Mouse (Mus musculus) gastrocnemius, adult 18-20 months (tissue): ENCODE data around the gene Tbc1d20. TPM values are rescaled to one million over a fixed set of nuclear protein-coding genes. Genes with fewer than 3 reads are reported as not detected.

Source experiments
- DNase-seq: peaks from one replicate; pipeline ENCODE4 v3.0.0; 2021; ENCODE audit warnings: low spot score
- total RNA-seq, 2 experiments: library from RNA; stranded (reverse); gene quantifications; 2 replicates each; pipeline ENCODE4 v1.2.3; 2021

Gene Tbc1d20
- total RNA-seq, 2 experiments from 2014 or later, result 18.6 to 25.1 TPM

DNA sequence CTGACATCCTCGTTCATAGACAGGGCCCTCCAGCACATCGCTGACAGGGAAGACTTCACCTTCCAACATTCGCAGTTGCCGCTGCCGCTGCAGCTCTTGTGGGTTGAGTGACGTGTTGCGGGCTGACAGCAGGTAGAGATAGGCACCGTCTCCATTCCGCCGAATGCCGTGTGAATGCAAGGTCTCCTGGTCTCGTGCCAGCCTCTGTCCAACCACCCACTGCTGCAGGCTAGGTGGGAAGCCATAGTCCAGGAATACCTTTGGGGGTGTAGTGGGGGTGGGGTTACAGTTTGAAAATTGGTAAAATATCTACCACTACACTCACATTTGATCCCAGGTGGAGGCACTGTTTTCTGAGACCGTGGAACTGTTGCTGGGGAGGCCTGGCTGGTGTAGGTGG, 32.5 kb downstream of the Tbc1d20 start:
- no peak for DNase-seq

DNA sequence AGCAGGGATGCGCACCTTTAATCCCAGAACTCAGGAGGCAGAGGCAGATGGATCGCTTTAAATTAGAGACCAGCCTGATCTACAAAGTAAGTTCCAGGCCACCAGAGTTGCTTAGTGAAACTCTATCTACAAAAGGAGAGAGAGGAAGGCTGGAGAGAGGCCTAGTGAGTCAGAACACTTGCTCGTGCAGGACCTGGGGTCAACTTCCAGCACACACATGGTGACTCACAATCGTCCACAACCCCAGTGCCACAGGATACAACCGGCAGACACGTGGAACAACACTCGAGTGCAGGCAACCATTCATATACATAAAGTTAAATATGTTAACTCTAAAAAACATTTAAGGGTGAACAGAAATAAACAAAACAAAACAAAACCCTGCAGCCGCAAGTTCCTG, 33.0 kb downstream of the Tbc1d20 start:
- no peak for DNase-seq

DNA sequence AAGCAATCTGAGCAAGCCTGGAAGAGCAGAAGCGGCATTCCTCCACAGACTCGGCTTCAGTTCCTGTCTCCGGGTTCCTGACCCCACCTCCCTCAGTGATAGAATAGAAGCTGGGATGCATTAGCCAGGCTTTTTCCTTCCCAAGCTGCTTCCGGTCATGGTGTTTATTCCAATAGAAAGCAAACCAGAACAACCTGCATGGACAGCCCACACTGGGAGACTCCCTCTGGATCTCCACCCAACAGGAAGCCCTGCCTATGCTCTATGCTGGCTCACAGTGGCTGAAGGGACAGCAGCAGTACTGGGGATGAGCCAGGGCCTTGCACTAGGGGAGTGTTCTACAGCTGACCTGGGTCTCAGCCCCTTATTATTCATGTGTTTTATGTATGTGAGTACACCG, 34.4 kb downstream of the Tbc1d20 start:
- DNase-seq, result no peak

DNA sequence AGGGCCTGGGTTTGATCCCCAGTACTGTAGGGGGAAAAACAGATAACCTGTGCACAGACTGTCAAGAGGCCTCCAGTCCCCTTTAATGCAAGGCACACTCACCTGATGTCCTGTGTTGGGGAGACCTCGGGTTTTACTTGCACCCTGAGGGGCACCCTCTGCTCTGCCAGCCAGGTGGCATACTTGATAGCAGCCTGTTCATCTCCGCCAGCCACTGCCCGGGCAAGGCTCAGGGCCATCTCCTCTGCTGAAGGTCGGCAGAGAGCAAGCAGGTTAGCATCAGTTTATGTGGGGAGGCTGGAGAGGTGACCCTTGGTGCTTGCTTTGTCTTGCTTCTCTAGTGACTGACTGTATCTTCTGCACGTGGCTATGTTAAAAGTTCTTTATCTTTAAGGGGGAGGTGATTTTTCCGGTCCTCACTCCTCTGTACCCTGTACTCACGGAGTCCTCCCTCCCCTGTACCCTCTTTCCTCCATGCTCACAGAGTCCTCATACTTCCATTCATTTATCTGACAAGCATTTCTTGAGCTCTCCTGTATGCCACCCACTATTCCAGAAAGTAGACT, 37.3 kb downstream of the Tbc1d20 start:
- no peak for DNase-seq

DNA sequence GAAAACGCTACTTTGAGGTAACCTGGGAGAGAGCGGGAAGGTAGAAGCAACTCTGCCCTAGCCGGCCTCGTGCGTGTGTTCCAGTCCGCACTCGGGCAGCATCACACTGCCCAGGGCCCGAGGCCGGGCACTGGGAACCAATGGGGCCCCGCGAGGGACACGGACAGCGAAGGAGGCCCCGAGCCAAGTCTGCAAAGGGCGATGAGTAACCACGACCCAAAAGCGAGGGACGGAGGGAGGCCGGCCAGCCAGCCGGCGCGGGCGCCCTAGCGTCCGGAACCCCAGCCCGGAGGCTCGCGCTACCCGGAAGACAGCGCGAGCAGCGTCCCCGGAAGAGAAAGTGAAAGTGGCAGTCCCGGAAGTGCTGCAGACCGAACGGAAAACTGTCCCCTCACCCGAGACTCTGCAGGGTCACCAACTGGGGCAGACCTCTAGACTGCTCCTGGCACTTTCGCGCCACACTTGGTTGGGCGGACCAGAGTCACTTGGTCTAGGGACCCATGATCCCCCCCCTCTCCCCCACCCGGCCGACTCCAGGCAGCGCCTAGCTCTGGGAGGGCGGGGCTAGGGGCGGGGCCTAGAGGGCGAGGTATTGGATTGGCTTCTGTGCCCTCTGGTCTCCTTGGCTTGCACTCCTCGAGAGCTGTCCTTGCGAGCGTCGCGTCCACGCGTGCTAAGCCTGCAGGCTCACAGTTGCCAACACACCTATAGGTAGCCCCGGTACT, 38.6 kb downstream of the Tbc1d20 start, which contains the start of gene Rbck1:
Rbck1 (minus strand) TSS at position 553 of the 725 bp plus-strand sequence.
- DNase-seq, result peak; percentile 91

DNA sequence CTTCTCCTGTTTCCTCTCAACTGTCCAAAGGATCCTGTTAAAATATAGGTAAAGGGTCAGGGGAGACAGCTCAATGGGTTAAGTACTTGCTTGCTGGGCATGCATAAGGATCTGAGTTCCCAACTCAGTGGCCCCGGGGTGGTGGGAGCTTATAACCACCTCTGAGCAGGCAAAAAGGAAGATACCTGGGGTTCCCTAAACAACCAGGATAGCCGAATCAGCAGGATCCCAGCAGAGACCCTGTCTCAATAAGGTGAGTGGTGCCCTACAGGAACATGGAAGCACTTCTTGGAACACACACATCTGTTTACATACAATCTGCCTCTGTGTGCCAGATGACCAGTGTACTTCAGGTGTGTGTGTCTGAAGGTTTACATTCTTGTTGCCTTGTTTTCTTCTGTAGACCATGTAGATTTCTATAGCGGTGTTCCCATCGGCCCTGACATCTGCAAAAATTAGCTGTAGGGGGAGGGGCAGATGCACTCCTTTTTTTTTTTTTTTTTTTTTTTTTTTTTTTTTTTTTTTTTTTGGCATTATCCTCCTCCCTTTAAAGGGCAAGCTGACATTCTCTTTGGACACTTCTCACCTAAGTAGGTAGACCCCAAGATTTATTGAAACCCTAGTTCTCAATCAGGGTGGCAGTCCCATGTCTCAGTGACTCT, 39.8 kb downstream of the Tbc1d20 start:
- DNase-seq, result no peak

DNA sequence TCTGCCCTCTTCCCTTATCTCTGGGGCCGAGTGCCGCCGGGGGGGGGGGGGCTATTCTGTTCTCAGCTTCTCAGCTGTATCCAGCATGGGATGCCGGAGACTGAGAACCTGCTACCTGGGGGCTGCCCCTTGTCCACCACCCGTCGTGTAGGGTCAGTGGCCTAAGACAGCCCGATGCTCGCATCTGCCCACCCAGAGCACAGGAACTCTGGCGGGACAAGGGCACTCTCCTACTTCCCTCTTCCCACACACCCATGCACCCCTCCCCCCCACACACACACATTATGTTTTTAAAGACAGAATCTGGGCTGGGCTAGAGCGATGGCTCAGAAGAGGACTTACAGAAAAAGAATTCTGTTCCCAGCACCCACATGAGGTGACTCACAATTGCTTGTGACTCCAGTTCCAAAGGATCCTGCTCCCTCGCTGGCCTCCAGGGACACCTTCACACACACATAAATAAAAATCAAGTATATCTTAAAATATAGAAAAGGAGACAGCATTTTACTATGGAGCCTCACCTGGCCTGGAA, 41.7 kb downstream of the Tbc1d20 start:
- no peak for DNase-seq

DNA sequence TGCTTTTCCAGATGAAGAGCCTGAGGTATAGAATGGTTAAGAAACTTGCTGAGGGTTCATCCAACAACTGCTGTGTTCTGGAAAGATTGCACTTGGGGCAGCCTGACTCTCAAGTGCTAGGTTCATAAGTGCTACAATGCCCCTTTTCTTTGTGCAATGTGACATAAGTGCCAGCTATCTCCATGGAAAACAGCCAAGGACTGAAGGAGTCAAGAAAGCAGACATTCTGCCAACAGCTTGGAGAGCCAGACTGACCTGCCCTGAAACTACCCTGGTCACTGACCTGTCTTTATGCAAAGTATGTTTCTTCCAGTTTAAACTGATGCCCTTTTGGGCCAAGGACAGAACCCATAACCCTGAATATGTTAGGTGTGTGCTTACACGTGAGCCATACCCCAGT, 43.2 kb downstream of the Tbc1d20 start:
- no peak for DNase-seq

DNA sequence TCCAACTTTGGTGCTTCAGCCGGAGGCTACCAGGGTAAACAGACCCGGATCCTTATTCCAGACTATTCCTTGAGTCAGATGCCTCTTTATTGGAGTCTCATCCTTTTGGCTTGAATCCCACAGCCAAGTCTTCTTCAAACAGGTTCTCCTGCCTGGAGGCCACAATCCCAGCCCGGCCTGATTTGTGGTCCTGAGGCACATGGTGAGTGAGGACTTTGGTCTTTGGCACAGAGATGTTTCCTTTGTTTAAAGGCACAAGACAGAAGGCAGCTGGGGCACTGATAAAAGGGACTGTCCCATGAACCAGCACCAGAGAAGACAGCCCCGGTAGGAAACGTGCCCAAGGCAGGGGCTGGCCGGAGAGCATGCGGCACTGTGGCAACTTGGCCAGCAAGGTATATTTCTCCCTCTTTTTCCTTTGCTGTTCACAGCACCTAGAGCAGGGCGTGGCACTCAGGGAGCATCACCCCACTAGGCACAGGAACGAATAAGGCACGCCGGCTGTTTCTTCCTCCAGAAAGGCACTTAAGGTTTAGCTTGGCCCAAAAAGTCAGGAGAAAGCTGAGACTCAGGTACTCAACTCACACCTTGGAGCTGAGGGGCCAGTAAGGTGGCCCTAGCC, 44.1 kb downstream of the Tbc1d20 start:
- no peak for DNase-seq

DNA sequence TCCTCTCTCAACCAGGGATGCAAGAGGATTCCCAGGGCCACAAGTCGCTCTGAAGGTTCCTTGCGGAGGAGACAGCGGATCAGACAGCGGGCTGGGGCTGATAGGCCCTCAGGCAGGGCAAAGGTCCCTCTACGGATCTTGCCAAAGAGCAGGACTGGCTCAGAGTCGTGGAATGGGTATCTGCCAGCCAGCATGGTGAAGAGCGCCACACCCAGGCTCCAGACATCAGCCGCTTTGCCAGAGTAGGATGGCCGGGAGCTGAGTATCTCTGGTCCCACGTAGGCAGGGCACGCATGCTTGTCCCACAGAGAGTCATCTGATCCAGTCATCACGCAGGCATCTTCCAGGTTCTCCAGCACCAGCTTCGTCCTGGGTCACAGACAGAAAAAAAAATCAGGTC, 44.7 kb downstream of the Tbc1d20 start:
- DNase-seq, result no peak

DNA sequence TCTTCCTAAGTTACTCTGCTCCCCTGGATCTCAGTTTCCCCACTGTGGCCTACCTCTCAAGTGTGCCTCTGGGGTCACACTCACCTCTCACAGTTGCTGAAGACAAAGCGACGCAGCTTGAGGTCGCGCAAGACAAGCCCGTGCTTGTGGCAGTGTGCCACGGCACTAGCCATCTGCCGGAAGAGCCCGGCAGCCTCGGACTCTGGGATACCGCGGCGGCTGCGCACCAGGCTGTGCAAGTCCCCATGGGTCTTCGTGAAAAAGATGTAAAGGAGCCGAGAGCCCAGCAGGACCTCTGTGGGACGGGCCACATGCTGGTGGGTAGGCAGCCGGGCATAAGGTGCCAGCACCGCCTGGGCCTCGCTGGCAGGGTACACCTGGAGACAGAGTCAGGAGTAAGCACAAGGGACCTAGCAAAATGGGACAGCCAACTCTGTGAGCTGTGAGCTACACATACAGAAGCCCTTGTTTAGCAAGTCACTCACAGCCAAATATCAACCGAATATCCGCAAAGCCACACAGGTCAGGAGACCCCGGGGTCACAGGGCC, 46.1 kb downstream of the Tbc1d20 start:
- DNase-seq, result no peak

DNA sequence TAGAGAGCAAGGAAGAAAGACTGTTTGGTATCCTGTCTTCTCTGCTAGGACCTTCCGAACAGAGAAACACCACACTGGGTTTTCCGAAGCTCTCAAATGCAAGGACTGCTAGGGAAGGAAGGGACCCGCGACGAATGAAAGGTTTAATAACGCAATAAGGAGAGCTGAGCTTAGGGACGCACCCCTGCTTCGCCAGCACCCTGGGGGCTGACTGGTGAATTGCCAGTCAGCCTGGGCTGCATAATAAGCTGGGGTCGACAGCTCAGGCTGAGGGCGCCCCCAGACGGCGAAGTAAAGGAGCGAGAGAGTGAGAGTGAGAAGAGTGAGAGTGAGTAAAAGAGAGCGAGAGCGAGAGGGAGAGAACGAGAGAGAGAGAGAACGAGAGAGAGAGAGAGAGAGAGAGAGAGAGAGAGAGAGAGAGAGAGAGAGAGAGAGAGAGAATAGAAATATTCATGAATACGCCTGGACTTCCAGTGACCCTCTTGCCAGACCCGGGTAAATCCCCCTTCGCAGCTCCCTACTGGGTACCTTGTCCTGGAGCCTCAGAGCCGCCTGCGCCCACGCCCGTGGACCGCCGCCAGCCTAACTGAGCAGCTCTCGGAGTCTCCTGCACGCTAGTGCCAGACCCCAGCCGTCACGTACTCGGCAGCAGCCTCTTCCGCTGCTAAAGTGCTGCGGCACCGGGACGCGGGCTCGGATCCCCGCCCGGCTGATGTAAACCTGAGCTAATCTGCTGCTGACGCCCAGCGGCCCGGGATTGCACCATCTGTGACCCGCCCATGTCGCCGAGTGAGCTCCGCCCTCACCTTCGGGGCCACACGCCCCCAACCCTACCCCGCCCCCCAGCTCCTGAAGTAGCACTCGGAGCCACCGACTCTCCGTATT, 49.9 kb downstream of the Tbc1d20 start, which contains the start of gene Trib3:
Trib3 (minus strand) TSS at position 704 of the 885 bp plus-strand sequence.
- peak; percentile 72 for DNase-seq

DNA sequence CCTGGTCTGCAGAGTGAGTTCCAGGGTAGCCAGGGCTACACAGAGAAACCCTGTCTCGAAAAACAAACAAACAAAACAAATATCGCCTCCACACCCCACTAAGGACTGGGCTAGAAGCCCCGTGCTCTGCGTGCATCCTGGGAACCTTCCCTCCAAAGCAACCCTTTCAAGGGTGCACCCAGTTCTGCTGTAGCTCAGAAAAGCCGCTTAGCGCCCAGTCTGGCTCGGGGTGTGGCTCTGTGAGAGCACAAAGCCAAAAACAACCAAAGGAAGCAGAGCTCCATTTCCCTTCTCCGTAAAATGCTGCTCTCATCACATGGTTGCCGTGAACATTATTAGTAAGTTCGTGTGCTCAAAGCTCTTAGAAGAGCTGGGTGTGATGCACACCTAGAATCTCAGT, 50.7 kb downstream of the Tbc1d20 start:
- no peak for DNase-seq

DNA sequence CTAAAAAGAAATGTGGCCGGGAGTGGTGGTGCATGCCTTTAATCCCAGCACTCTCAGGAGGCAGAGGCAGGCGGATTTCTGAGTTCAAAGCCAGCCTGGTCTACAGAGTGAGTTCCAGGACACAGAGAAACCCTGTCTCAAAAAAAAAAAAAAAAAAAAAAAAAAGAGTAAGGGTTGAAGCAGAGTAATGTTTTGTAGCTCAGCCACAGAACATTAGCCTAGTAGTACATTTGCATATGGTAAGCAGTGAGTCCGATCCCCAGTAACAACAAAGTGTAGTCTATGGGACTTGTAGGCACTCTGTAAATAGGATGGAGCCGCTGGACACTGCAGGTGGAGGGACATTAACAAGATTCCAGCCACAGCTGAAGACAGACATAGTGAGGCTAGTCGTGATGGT, 51.3 kb downstream of the Tbc1d20 start:
- no peak for DNase-seq

DNA sequence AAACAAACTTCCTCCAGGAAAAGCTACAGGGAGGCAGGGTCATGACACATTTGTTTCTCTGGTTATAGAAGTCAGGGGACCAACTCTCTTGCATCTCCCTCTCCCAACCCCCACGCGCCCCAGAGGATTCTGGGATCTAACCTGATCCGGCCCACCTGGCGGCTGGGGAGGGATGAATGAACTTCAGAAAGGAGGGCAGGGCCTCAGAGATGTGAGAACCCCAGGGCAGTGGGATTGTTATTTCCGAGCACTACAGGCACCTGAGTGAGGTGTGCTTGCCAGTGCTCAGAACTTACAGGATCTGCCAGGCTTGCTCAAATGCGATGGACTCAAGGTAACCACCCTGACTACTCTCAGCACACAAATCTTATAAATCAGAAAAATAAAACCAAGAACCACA, 51.8 kb downstream of the Tbc1d20 start:
- DNase-seq, result no peak

DNA sequence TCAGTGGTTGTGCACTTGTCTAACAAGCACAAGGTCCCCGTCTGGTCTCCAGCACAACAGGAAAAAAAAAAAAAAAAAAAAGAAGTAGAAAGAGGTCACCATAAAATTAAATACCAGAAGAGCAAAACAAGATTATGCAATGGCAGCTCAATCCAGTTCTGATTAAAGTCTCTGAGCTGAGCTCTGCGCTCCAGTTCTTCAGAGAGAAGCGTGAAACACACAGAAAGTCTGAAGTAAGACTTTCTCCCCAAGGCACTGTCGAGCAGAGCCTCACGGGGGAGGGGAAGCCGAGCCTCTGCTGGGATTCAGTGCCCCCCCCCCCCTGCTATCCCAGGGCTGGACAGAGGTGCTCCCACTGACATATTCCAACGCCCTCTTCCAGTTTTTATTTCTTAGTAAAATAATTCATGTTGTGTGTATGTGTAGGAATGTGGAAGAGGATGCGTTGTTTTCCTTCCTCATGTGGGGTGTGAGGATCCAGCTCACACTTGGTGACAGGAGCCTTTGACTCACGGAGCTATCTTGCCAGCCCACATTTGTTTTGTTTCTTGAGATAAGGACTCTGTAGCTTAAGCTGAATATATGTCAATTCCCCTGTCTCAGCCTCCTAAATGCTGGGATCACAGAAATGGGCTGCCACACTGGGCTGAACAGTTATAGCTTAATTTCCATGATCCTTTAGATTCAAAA, 53.3 kb downstream of the Tbc1d20 start:
- no peak for DNase-seq

DNA sequence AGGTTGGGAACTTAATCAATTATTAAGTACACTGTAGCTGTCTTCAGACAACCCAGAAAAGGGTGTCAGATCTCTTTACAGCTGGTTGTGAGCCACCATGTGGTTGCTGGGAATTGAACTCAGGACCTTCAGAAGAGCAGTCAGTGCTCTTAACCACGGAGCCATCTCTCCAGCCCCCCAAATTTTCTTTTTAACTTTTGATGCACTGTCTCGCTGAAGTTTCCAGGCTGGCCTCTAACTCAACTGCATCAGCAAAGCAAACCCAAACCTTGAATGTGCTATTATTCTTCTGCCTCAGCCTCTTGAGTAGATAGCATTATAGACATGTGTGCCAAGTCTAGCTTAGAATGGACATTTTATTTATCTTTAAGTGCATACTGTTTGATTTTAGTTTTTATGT, 54.1 kb downstream of the Tbc1d20 start:
- DNase-seq, result no peak

DNA sequence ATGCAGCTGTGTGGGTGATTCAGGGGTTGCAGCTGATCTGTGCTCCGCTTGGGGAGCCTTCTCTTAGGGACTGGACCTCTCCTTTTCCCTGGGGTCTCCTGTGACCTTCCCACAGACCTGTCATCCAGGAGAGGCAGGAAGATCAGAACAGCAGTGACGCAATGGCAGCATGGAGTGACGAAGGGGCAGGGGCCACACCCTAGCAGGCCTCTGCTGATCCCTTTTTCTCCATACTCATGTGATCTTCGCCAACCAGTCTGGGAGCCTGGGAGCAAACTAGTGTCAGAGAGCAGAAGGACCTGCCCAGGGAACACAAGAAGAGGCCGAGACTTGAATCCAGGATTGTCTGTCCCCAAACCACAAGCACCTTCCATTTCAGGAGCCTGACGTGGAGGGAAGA, 55.6 kb downstream of the Tbc1d20 start:
- no peak for DNase-seq

DNA sequence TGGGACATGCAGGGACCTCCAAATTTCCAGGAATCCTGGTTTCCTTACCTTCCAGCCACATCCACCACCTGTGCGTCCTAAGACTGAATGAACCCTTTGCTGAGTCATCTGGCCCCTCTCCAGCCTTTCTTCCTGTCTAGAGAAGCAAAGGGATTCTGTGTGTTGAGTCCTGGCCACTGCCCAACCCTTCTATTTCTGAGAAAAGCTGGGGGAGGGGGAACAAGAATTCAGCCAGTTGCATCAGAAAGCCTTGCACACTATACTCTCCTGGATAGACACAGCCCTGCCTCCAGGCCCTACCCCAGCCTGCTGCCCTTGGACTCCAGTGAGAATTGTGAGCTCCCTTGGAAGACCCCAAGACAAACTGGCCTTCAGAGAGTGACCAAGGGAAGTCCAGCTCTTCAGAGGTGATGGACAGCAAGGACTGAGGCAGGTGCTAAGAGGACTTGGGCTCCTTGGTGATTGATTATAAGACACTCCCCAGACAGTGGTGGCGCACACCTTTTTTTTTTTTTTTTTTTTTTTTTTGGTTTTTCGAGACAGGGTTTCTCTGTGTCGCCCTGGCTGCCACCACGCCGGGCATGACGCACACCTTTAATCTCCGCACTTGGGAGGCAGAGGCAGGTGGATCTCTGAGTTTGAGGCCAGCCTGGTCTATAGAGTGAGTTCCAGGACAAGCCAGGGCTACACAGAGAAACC, 56.4 kb downstream of the Tbc1d20 start:
- DNase-seq, result no peak

DNA sequence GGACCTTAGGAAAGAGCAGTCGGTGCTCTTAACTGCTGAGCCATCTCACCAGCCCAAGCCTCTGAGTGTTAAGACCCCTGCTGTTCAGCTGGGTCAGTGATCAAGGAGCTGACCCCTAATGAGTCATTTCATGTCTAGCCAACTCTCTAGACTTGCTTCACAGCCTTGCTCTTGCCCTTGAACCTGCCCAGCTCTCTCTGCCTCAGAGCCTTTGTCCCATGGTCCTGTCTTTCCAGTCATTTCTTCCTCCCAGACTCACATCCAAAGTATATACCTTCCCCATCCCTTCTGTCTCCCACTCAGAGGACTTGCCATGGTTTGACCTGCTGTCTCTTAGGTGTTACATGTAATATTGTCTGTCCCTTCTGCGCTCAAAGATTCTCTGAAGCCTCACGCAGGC, 63.6 kb downstream of the Tbc1d20 start:
- no peak for DNase-seq
